Mouse (Mus musculus): ENCODE measurements around the gene Nkx6-1. TPM values are rescaled to one million over a fixed set of nuclear protein-coding genes. Genes with fewer than 3 reads are reported as not detected.

The Nkx6-1 gene
- polyA plus RNA-seq, 1 experiment = not detected

GRCm38 (mm10) chr5:101668475-101668874 lies 3.7 kb upstream of the Nkx6-1 start:
- Histone ChIP-seq H3ac (ENCODE audit: control insufficient read depth, insufficient read length) (no peak overlapping the region), H3K4me3 (no peak overlapping the region), H3K27me3 (ENCODE audit: control insufficient read depth, insufficient read depth, insufficient read length) (peaks cover 44% of the 10 kb centered on the region), H3K36me3 (ENCODE audit: control insufficient read depth, insufficient read depth) (no peaks in the 10 kb centered on the region), H3K79me2 (ENCODE audit: control insufficient read depth, insufficient read depth) (no peaks in the 10 kb centered on the region), H3K4me2 (ENCODE audit: low read depth) (no peak overlapping the region)
- no peak for TF ChIP-seq TCF12 (IDR thresholded peaks at IDR 0.05; ENCODE audit: insufficient read depth, poor library complexity, severe bottlenecking)
- TF ChIP-seq MYOD1 (IDR thresholded peaks at IDR 0.05; ENCODE audit: control insufficient read depth in 1 of 3, insufficient read length in 2 of 3, low read depth in 2 of 3) = no peak
- TF ChIP-seq SRF (IDR thresholded peaks at IDR 0.05; ENCODE audit: control insufficient read depth, insufficient read length, low read depth) = no peak
- TF ChIP-seq CEBPB (IDR thresholded peaks at IDR 0.05; ENCODE audit: insufficient read depth, poor library complexity, severe bottlenecking) = no peak
- TF ChIP-seq TCF3 (IDR thresholded peaks at IDR 0.05; ENCODE audit: insufficient read length, low read depth) = no peak
- no peak for TF ChIP-seq MYOG (IDR thresholded peaks at IDR 0.05; ENCODE audit: control insufficient read depth in 1 of 3, insufficient read depth in 1 of 3, insufficient read length in 2 of 3, low read depth in 2 of 3)
- no peak for TF ChIP-seq POLR2A (IDR thresholded peaks at IDR 0.05; ENCODE audit: insufficient read length, low read depth)
- TF ChIP-seq MAX (IDR thresholded peaks at IDR 0.05; ENCODE audit: low read depth) = no peak
- TF ChIP-seq E2F4 (IDR thresholded peaks at IDR 0.05; ENCODE audit: insufficient read depth) = no peak
- TF ChIP-seq USF1 (IDR thresholded peaks at IDR 0.05; ENCODE audit: low read depth) = no peak
- no peak for TF ChIP-seq POLR2AphosphoS2 (IDR thresholded peaks at IDR 0.05; ENCODE audit: insufficient read length, low read depth)
- no peak for TF ChIP-seq REST (IDR thresholded peaks at IDR 0.05; ENCODE audit: insufficient read depth, insufficient read length)

DNA sequence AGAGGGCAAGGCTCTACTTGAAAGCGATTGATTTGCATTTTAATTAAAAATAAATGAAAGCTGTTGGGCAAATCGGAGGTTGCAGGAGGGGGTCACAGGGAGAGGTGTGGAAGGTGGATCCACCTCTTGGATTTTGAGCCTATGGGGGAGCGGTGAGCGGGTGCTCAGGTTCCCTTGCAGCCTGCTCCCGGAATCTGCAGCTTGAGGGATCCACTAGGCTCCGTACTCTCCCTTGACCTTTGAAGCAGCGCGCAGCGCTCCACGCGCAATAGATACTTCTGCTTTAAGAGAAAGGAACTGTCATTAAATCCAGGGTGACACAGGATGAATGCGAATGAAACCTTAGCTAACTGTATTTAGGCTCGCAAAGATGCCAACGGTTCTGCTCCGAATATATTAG lies 3.2 kb upstream of the Nkx6-1 start:
- Histone ChIP-seq H3ac (ENCODE audit: control insufficient read depth, insufficient read length) (no peak overlapping the region), H3K4me3 (no peak overlapping the region), H3K36me3 (ENCODE audit: control insufficient read depth, insufficient read depth) (no peaks in the 10 kb centered on the region), H3K79me2 (ENCODE audit: control insufficient read depth, insufficient read depth) (no peaks in the 10 kb centered on the region), H3K4me2 (ENCODE audit: low read depth) (no peak overlapping the region), H3K27me3 (ENCODE audit: control insufficient read depth, insufficient read depth, insufficient read length) (peaks cover 49% of the 10 kb centered on the region)
- no peak for TF ChIP-seq POLR2A (IDR thresholded peaks at IDR 0.05; ENCODE audit: insufficient read length, low read depth)
- no peak for TF ChIP-seq TCF12 (IDR thresholded peaks at IDR 0.05; ENCODE audit: insufficient read depth, poor library complexity, severe bottlenecking)
- no peak for TF ChIP-seq MYOG (IDR thresholded peaks at IDR 0.05; ENCODE audit: control insufficient read depth in 1 of 3, insufficient read depth in 1 of 3, insufficient read length in 2 of 3, low read depth in 2 of 3)
- no peak for TF ChIP-seq REST (IDR thresholded peaks at IDR 0.05; ENCODE audit: insufficient read depth, insufficient read length)
- TF ChIP-seq MYOD1 (IDR thresholded peaks at IDR 0.05; ENCODE audit: control insufficient read depth in 1 of 3, insufficient read length in 2 of 3, low read depth in 2 of 3) = no peak
- TF ChIP-seq TCF3 (IDR thresholded peaks at IDR 0.05; ENCODE audit: insufficient read length, low read depth) = no peak
- no peak for TF ChIP-seq POLR2AphosphoS2 (IDR thresholded peaks at IDR 0.05; ENCODE audit: insufficient read length, low read depth)
- TF ChIP-seq MAX (IDR thresholded peaks at IDR 0.05; ENCODE audit: low read depth) = no peak
- no peak for TF ChIP-seq SRF (IDR thresholded peaks at IDR 0.05; ENCODE audit: control insufficient read depth, insufficient read length, low read depth)
- TF ChIP-seq USF1 (IDR thresholded peaks at IDR 0.05; ENCODE audit: low read depth) = no peak
- TF ChIP-seq E2F4 (IDR thresholded peaks at IDR 0.05; ENCODE audit: insufficient read depth) = no peak
- TF ChIP-seq CEBPB (IDR thresholded peaks at IDR 0.05; ENCODE audit: insufficient read depth, poor library complexity, severe bottlenecking) = no peak

GRCm38 (mm10) chr5:101667263-101667990 lies 2.6 kb upstream of the Nkx6-1 start:
- Histone ChIP-seq H3K4me3 (no peak overlapping the region), H3K4me2 (ENCODE audit: low read depth) (no peak overlapping the region), H3K79me2 (ENCODE audit: control insufficient read depth, insufficient read depth) (no peaks in the 10 kb centered on the region), H3K27me3 (ENCODE audit: control insufficient read depth, insufficient read depth, insufficient read length) (peaks cover 55% of the 10 kb centered on the region), H3K36me3 (ENCODE audit: control insufficient read depth, insufficient read depth) (no peaks in the 10 kb centered on the region), H3ac (ENCODE audit: control insufficient read depth, insufficient read length) (no peak overlapping the region)
- TF ChIP-seq TCF12 (IDR thresholded peaks at IDR 0.05; ENCODE audit: insufficient read depth, poor library complexity, severe bottlenecking) (no peak), MYOG (IDR thresholded peaks at IDR 0.05; ENCODE audit: control insufficient read depth in 1 of 3, insufficient read depth in 1 of 3, insufficient read length in 2 of 3, low read depth in 2 of 3) (no peak), REST (IDR thresholded peaks at IDR 0.05; ENCODE audit: insufficient read depth, insufficient read length) (no peak), POLR2AphosphoS2 (IDR thresholded peaks at IDR 0.05; ENCODE audit: insufficient read length, low read depth) (no peak)

DNA sequence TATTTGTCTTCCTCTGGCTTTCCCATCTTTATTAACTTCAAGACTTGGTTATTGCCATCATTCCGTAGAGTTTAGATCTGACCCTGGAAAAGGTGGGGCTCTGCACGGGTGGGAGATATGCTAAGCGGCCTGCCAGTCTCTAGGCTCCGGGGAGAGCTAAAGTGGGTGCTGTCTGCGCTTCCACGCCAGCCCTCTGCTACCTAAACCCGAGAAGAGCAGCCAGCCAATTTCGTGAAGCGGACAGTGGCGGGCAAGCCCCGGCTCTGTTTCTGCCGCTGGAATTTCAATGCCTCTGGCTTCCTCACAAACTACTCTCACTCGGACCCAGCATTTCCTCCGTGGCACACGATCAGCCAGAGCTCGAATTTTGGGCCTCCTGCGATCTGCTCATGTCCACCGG lies 1.9 kb upstream of the Nkx6-1 start:
- TF ChIP-seq USF1 (IDR thresholded peaks at IDR 0.05; ENCODE audit: low read depth) = no peak
- TF ChIP-seq MAX (IDR thresholded peaks at IDR 0.05; ENCODE audit: low read depth) = no peak
- TF ChIP-seq TCF12 (IDR thresholded peaks at IDR 0.05; ENCODE audit: insufficient read depth, poor library complexity, severe bottlenecking) = no peak
- no peak for TF ChIP-seq POLR2A (IDR thresholded peaks at IDR 0.05; ENCODE audit: insufficient read length, low read depth)
- no peak for TF ChIP-seq REST (IDR thresholded peaks at IDR 0.05; ENCODE audit: insufficient read depth, insufficient read length)
- TF ChIP-seq CEBPB (IDR thresholded peaks at IDR 0.05; ENCODE audit: insufficient read depth, poor library complexity, severe bottlenecking) = no peak
- TF ChIP-seq E2F4 (IDR thresholded peaks at IDR 0.05; ENCODE audit: insufficient read depth) = no peak
- TF ChIP-seq POLR2AphosphoS2 (IDR thresholded peaks at IDR 0.05; ENCODE audit: insufficient read length, low read depth) = no peak
- no peak for TF ChIP-seq MYOG (IDR thresholded peaks at IDR 0.05; ENCODE audit: control insufficient read depth in 1 of 3, insufficient read depth in 1 of 3, insufficient read length in 2 of 3, low read depth in 2 of 3)
- no peak for TF ChIP-seq MYOD1 (IDR thresholded peaks at IDR 0.05; ENCODE audit: control insufficient read depth in 1 of 3, insufficient read length in 2 of 3, low read depth in 2 of 3)
- TF ChIP-seq TCF3 (IDR thresholded peaks at IDR 0.05; ENCODE audit: insufficient read length, low read depth) = no peak
- no peak for TF ChIP-seq SRF (IDR thresholded peaks at IDR 0.05; ENCODE audit: control insufficient read depth, insufficient read length, low read depth)
- Histone ChIP-seq H3K27me3 (ENCODE audit: control insufficient read depth, insufficient read depth, insufficient read length) (peaks cover 62% of the 10 kb centered on the region), H3K4me2 (ENCODE audit: low read depth) (no peak overlapping the region), H3K36me3 (ENCODE audit: control insufficient read depth, insufficient read depth) (no peaks in the 10 kb centered on the region), H3K4me3 (no peak overlapping the region), H3K79me2 (ENCODE audit: control insufficient read depth, insufficient read depth) (no peaks in the 10 kb centered on the region), H3ac (ENCODE audit: control insufficient read depth, insufficient read length) (no peak overlapping the region)
